ENCODE assay signal across 15 mouse cellular contexts in the genomic region with DNA sequence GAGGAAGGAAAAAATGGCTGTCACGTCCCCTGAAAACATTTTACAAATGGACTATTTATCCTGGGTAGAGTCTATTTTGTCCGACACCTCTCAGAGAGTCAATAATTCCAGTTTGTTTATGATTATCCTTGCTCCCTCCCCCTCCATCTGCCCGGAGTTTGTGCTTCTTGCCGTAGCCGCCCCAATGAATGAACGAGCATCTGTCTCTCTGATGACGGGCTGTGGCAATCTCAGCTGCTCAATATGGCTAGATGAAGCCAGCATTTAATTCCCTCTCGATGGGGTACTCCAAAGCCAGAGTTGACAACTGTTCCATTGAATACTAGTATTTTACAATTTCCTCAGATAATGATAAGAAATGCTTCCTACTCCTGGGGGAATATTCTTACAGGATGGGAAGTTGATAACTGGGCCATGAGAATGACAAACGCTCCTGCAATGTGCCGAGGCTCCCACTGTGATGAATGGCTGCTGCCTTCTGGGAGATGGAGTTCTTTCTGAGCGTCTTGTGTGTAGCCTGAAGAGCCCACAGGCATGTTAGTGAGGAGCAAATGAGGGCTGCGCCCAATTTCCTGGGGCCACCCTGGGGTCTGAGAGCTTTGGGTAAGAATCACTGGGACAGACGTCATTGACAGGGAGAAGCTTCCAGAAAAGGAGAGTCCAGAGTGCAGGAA.
DNase-seq lines count a peak whose midpoint lies in the region; ATAC-seq and TF ChIP-seq lines count a peak whose summit lies in the region.
"Had no signal": no experiment of that assay in that cellular context is flagged by ENCODE, and none has a peak within 500 bp of the region (broad histone marks: within the 10 kb centered on the region; RNA-seq: fewer than 3 reads in every experiment).

No protein-coding gene starts in this region.

- H3K27ac ChIP-seq in forebrain, embryonic 15.5 days (replicated peaks): peak overlapping the region; percentile 60; the same call in 1 of the 2 replicates
- H3K27ac ChIP-seq in forebrain, embryonic 10.5 days: no peak overlapping the region
- H3K27ac ChIP-seq in kidney, adult 2 months (ENCODE audit: insufficient read depth, low read depth, low read length): no peak overlapping the region
- H3K27ac ChIP-seq: embryonic facial prominence, embryonic 12.5 days; heart, embryonic 15.5 days; lung, embryonic 15.5 days had no signal

- no peak overlapping the region for H3K9ac ChIP-seq in forebrain, embryonic 15.5 days (replicated peaks)
- H3K9ac ChIP-seq: embryonic facial prominence, embryonic 12.5 days; heart, embryonic 15.5 days; lung, embryonic 15.5 days had no signal

- no peak for TF ChIP-seq POLR2A in kidney, adult 2 months (IDR thresholded peaks at IDR 0.05; ENCODE audit: low read depth, low read length)

- peak overlapping the region; percentile 5; the same call in 1 of the 2 replicates for H3K4me2 ChIP-seq in forebrain, embryonic 15.5 days (replicated peaks)
- H3K4me2 ChIP-seq: embryonic facial prominence, embryonic 12.5 days; heart, embryonic 15.5 days; lung, embryonic 15.5 days had no signal

- H3K4me1 ChIP-seq in forebrain, embryonic 15.5 days: peaks cover 26% of the 10 kb centered on the region
- no peaks in the 10 kb centered on the region for H3K4me1 ChIP-seq in forebrain, embryonic 10.5 days
- H3K4me1 ChIP-seq in kidney, adult 2 months (ENCODE audit: control insufficient read depth, insufficient read depth, low read length): no peaks in the 10 kb centered on the region
- H3K4me1 ChIP-seq: embryonic facial prominence, embryonic 12.5 days; lung, embryonic 15.5 days had no signal

- no peaks in the 10 kb centered on the region for H3K9me3 ChIP-seq in forebrain, embryonic 15.5 days
- H3K9me3 ChIP-seq in forebrain, embryonic 10.5 days: no peaks in the 10 kb centered on the region
- H3K9me3 ChIP-seq: embryonic facial prominence, embryonic 12.5 days; heart, embryonic 15.5 days; lung, embryonic 15.5 days had no signal

- 46% methylated on average over 13 of the region's 13 CpGs for WGBS in forebrain, embryonic 15.5 days
- 86% methylated on average over 13 of the region's 13 CpGs for WGBS in forebrain, embryonic 10.5 days
- WGBS in kidney, adult 2 months: 66% methylated on average over 13 of the region's 13 CpGs

- H3K27me3 ChIP-seq in forebrain, embryonic 15.5 days: no peaks in the 10 kb centered on the region
- peaks cover 20% of the 10 kb centered on the region for H3K27me3 ChIP-seq in forebrain, embryonic 10.5 days (ENCODE audit: poor library complexity, severe bottlenecking)
- no peaks in the 10 kb centered on the region for H3K27me3 ChIP-seq in kidney, adult 2 months (replicated peaks; ENCODE audit: control insufficient read depth, insufficient read depth, low read length)

- H3K4me3 ChIP-seq in forebrain, embryonic 15.5 days: no peak overlapping the region
- H3K4me3 ChIP-seq in forebrain, embryonic 10.5 days: no peak overlapping the region
- no peak overlapping the region for H3K4me3 ChIP-seq in kidney, adult 2 months (ENCODE audit: insufficient read depth, low read depth, low read length)
- H3K4me3 ChIP-seq: embryonic facial prominence, embryonic 12.5 days; heart, embryonic 15.5 days; lung, embryonic 15.5 days had no signal

- H3K36me3 ChIP-seq in forebrain, embryonic 15.5 days: no peaks in the 10 kb centered on the region
- no peaks in the 10 kb centered on the region for H3K36me3 ChIP-seq in forebrain, embryonic 10.5 days (replicated peaks)
- no peaks in the 10 kb centered on the region for H3K36me3 ChIP-seq in kidney, adult 2 months (ENCODE audit: control insufficient read depth, insufficient read depth, low read length)
- H3K36me3 ChIP-seq: embryonic facial prominence, embryonic 12.5 days; heart, embryonic 15.5 days; lung, embryonic 15.5 days had no signal

- TF ChIP-seq CTCF in kidney, adult 2 months (conservative IDR thresholded peaks at IDR 0.05; ENCODE audit: insufficient read depth, insufficient read length, low read depth, low read length): no peak

- ATAC-seq in forebrain, embryonic 15.5 days (replicated peaks): peak; percentile 82
- no peak for ATAC-seq in monocyte, adult 5-6 weeks (replicated peaks; ENCODE audit: insufficient number of reproducible peaks, low FRiP score, low TSS enrichment, poor library complexity, severe bottlenecking)

- no peak for DNase-seq in forebrain, embryonic 10.5 days (ENCODE audit: extremely low spot score, low spot score)
- DNase-seq in right cerebral cortex, adult 18-20 months: peak; percentile 9
- DNase-seq in right cerebral cortex, postnatal 14 days: no peak
- DNase-seq in layer of hippocampus, adult 18-20 months (ENCODE audit: low spot score in 2 of 2): peak; percentile 67 to 84
- DNase-seq in kidney, adult 2 months: no peak
- DNase-seq: adrenal gland, adult 8-10 months; cerebellum, postnatal 36 days; kidney, postnatal 14 days; spleen, adult 18-20 months; thymus, postnatal 14 days had no signal

Comparison
In these comparisons a context has a peak if more than half of its experiments do, and no peak if none do; other contexts are left out.
1. DNase-seq: peak in right cerebral cortex, adult 18-20 months (single experiment) and layer of hippocampus, adult 18-20 months (2 of 2); none in forebrain, embryonic 10.5 days (single experiment), right cerebral cortex, postnatal 14 days (single experiment) and kidney, adult 2 months (single experiment).